Mouse (Mus musculus) cerebellum, adult 2 months (tissue): ENCODE data around the gene Lrmda.

ENCODE experiments used
- CTCF ChIP-seq: fragments of 200-500 bp; IDR thresholded peaks from 2 replicates; pipeline ENCODE4 v1.5.1; 2011; ENCODE audit warnings: low read depth, mild to moderate bottlenecking, control low read depth, low read length, moderate library complexity, borderline replicate concordance; ENCODE audit not compliant: insufficient read depth
- POLR2A ChIP-seq: fragments of 200-500 bp; IDR thresholded peaks from 2 replicates; pipeline ENCODE4 v1.6.1; 2011; ENCODE audit warnings: low read length, control low read depth, borderline replicate concordance; ENCODE audit not compliant: insufficient read depth

DNA sequence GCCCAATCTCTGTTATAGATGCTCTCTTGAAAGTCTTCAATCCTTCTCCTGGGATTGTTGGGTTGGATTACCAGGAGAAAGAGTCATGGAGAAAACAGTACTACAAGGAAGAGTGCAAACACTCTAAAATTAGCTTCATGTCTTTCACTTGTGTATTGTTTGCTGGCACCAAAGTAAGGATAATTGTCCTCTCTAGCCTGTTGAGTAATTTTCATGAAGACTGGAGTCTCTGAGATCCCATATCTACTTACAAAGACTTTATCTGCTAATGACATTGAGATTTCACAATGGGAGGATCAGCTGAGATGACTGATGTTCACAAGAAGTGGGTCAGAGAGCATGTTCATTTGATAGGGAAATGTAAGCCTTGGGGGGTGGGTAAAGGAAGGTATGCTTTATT, 817.5 kb downstream of the Lrmda start:
- TF ChIP-seq CTCF = no peak
- no peak for TF ChIP-seq POLR2A
